Mouse (Mus musculus) CH12.LX (cell line): Measurements from ENCODE around the gene Aox1. TPM values are rescaled to one million over a fixed set of nuclear protein-coding genes. Genes with fewer than 3 reads are reported as not detected.

Experiments
- DNase-seq: peaks from one replicate; pipeline ENCODE4 v3.0.0-alpha.2; 2013; ENCODE audit errors: extremely low read depth
- H3K27ac ChIP-seq: 2 replicates; pipeline ENCODE4 v1.5.1; 2012; ENCODE audit warnings: low read depth, mild to moderate bottlenecking, control low read depth, moderate library complexity; ENCODE audit not compliant: insufficient read depth
- H3K27me3 ChIP-seq: replicated peaks from 2 replicates; pipeline ENCODE3; 2012; ENCODE audit warnings: inconsistent platforms
- H3K36me3 ChIP-seq, 2 experiments: replicated peaks in 1 of 2; 2 replicates each; pipeline versions ENCODE3 to v1.6.1; 2012; ENCODE audit warnings: inconsistent platforms in 1 of 2, low read length in 1 of 2, mild to moderate bottlenecking in 1 of 2, mixed read lengths in 1 of 2, moderate library complexity in 1 of 2; ENCODE audit not compliant: control insufficient read depth in 1 of 2, insufficient read depth in 1 of 2
- H3K4me1 ChIP-seq, 2 experiments: 2 replicates each; pipeline ENCODE4 v1.6.1; 2012; ENCODE audit warnings: inconsistent platforms in 1 of 2, moderate library complexity in 1 of 2; ENCODE audit not compliant: insufficient read depth in 2 of 2, control insufficient read depth in 1 of 2
- H3K4me2 ChIP-seq: 2 replicates; pipeline ENCODE4 v1.6.1; 2012; ENCODE audit warnings: low read depth, mild to moderate bottlenecking, control low read depth; ENCODE audit not compliant: poor library complexity, insufficient read depth, severe bottlenecking
- H3K4me3 ChIP-seq, 3 experiments: fragments of 150-350 bp in 1 of 3; sonication (generic) in 1 of 3; replicated peaks in 1 of 3; 2 replicates each; pipeline versions ENCODE3 to v1.5.1; 2011 to 2012; ENCODE audit warnings: low read depth in 2 of 3, low read length in 2 of 3, mild to moderate bottlenecking in 2 of 3, moderate library complexity in 2 of 3, control low read depth in 1 of 3, improper control_type of control experiment in 1 of 3, inconsistent platforms in 1 of 3, mixed read lengths in 1 of 3; ENCODE audit not compliant: poor library complexity in 1 of 3
- H3K79me2 ChIP-seq: replicated peaks from 2 replicates; pipeline ENCODE4 v1.6.1; 2012; ENCODE audit warnings: mild to moderate bottlenecking, moderate library complexity; ENCODE audit not compliant: control insufficient read depth, poor library complexity, insufficient read depth, severe bottlenecking; ENCODE audit errors: extremely low read depth
- H3K9ac ChIP-seq: 2 replicates; pipeline ENCODE4 v1.6.1; 2012; ENCODE audit warnings: low read depth, mild to moderate bottlenecking, control low read depth, moderate library complexity; ENCODE audit not compliant: insufficient read depth
- H3K9me3 ChIP-seq: replicated peaks from 2 replicates; pipeline ENCODE3; 2012; ENCODE audit warnings: low read length, inconsistent platforms, mixed read lengths
- CHD2 ChIP-seq: IDR thresholded peaks from 2 replicates; pipeline ENCODE4 v1.6.1; 2011; ENCODE audit warnings: low read length, improper control_type of control experiment
- CTCF ChIP-seq, 2 experiments: IDR thresholded peaks in 1 of 2; conservative IDR thresholded peaks in 1 of 2; 2 replicates each; pipeline ENCODE4 v1.5.1; 2011 to 2012; ENCODE audit warnings: low read depth in 2 of 2, low read length in 2 of 2, improper control_type of control experiment in 1 of 2, inconsistent platforms in 1 of 2, mild to moderate bottlenecking in 1 of 2, moderate library complexity in 1 of 2
- EP300 ChIP-seq: IDR thresholded peaks from 2 replicates; pipeline ENCODE4 v1.6.1; 2011; ENCODE audit warnings: low read length, improper control_type of control experiment
- IRF4 ChIP-seq: IDR thresholded peaks from 2 replicates; pipeline ENCODE4 v1.6.1; 2014; ENCODE audit warnings: low read depth, mild to moderate bottlenecking, inconsistent platforms, low read length, improper control_type of control experiment
- MEF2A ChIP-seq: IDR thresholded peaks from 2 replicates; pipeline ENCODE4 v1.6.1; 2014; ENCODE audit warnings: low read depth, mild to moderate bottlenecking, inconsistent platforms, low read length, improper control_type of control experiment, borderline replicate concordance
- MYC ChIP-seq: IDR thresholded peaks from 2 replicates; pipeline ENCODE4 v1.6.1; 2011; ENCODE audit warnings: low read depth, mild to moderate bottlenecking, improper control_type of control experiment, low read length
- POLR2AphosphoS2 ChIP-seq: IDR thresholded peaks from 2 replicates; pipeline ENCODE4 v1.6.1; 2011; ENCODE audit warnings: low read depth, low read length, improper control_type of control experiment
- RAD21 ChIP-seq: IDR thresholded peaks from 2 replicates; pipeline ENCODE4 v1.6.1; 2011; ENCODE audit warnings: low read depth, mild to moderate bottlenecking, low read length, improper control_type of control experiment, moderate library complexity
- RCOR1 ChIP-seq: conservative IDR thresholded peaks from 2 replicates; pipeline ENCODE4 v1.6.1; 2012; ENCODE audit warnings: low read depth, mild to moderate bottlenecking, inconsistent platforms, low read length, improper control_type of control experiment
- SIN3A ChIP-seq: IDR thresholded peaks from 2 replicates; pipeline ENCODE4 v1.6.1; 2012; ENCODE audit warnings: low read length, improper control_type of control experiment, inconsistent platforms
- SMC3 ChIP-seq: IDR thresholded peaks from 2 replicates; pipeline ENCODE4 v1.6.1; 2011; ENCODE audit warnings: low read depth, low read length, improper control_type of control experiment
- USF1 ChIP-seq: IDR thresholded peaks from 2 replicates; pipeline ENCODE4 v1.6.1; 2014; ENCODE audit warnings: low read depth, mild to moderate bottlenecking, inconsistent platforms, low read length, improper control_type of control experiment
- ZC3H11A ChIP-seq: IDR thresholded peaks from 2 replicates; pipeline ENCODE4 v1.6.1; 2012; ENCODE audit warnings: low read depth, mild to moderate bottlenecking, inconsistent platforms, low read length, improper control_type of control experiment
- ZNF384 ChIP-seq: IDR thresholded peaks from 2 replicates; pipeline ENCODE4 v1.6.1; 2012; ENCODE audit warnings: low read depth, low read length, improper control_type of control experiment, inconsistent platforms
- dilution Hi-C: fragments of 300-500 bp; cut with MboI; formaldehyde crosslinking; loops from 2 replicates; pipeline ENCODE4 v1.14.3; 2020; ENCODE audit warnings: low sequenced_read_pairs; ENCODE audit not compliant: extremely low pct_unique_long_range_greater_than_20kb, extremely low pct_ligation_motif_present
- in situ Hi-C: fragments of 300-500 bp; cut with MboI; formaldehyde crosslinking; loops from 3 replicates; pipeline ENCODE4 v1.14.3; 2019; ENCODE audit warnings: low sequenced_read_pairs, low pct_ligation_motif_present, low pct_unique_long_range_greater_than_20kb, mixed read lengths
- polyA plus RNA-seq: library from polyadenylated mRNA; unstranded; fragments of >175 nt; gene quantifications from 2 replicates; pipeline ENCODE4 v1.2.1, GENCODE M21; 2012; ENCODE audit warnings: low read depth; ENCODE audit not compliant: insufficient read length
- total RNA-seq, 2 experiments: library from RNA; depleted of rRNA; stranded (reverse); fragments of 300-350 nt in 1 of 2; fragments of >200 nt in 1 of 2; gene quantifications; 2 replicates each; pipeline ENCODE4 v1.2.3; 2012 to 2014

Gene Aox1
- total and polyA plus RNA-seq, 3 experiments, result 0.15 to 0.40 TPM; not detected in 1

DNA sequence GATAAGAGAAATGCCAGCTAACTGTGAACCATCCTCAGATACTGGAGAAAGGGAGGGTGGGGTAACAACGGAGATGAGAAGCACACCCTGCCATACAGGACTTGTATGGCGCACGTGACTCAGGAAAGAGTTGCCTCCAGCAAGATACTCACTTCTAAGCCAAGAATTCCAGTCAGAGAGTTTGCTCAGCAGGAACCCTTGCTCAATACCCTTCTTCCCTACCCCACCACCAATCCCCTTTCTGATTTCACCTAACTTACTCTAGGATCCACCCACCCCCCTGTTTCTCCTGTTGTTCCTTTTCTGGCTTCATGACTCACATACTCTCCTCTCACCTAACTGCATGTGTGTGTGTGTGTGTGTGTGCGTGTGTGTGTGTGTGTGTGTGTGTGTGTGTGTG is 81.6 kb downstream of the Aox1 start:
- in situ Hi-C loops, result no loop called here
- no peak for DNase-seq
- H3K9me3 ChIP-seq, result peaks cover 8% of the 10 kb centered on the region
- H3K79me2 ChIP-seq, result no peaks in the 10 kb centered on the region
- H3K9ac ChIP-seq, result no peak overlapping the region
- no peak overlapping the region for H3K4me2 ChIP-seq
- H3K27ac ChIP-seq, result no peak overlapping the region
- H3K36me3 ChIP-seq, result no peaks in the 10 kb centered on the region
- no peaks in the 10 kb centered on the region for H3K27me3 ChIP-seq
- no peak for TF ChIP-seq CHD2
- TF ChIP-seq RAD21, result no peak
- no peak for TF ChIP-seq SIN3A
- no peak for TF ChIP-seq EP300
- TF ChIP-seq MEF2A, result no peak
- TF ChIP-seq SMC3, result no peak
- TF ChIP-seq ZNF384, result no peak
- no peak for TF ChIP-seq USF1
- dilution Hi-C loops, result no loop called here
- peaks cover 0 to 10% of the 10 kb centered on the region in 2 experiments; a peak in 2 of 4 replicates for H3K4me1 ChIP-seq
- no peak overlapping the region for H3K4me3 ChIP-seq

DNA sequence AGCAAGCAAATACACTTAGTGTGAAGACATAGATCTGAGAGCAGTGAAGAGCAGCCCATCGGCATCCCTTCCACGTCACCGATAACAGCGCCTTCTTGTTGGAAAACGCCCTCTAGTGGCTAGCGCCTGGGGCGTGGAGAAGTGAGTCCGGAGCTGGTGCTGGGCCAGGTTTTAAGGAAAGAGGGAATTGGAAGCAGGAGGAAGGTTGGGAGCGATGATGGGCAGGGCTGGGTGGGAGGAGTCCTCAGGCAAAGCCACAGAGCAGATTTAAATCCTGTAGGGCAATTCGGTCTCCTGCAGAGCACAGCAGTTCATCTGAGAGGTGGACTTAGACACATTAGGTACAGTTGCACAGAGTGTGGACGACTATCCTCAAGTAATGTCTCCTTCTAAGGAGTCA is 83.1 kb downstream of the Aox1 start, which contains the start of gene Aox3:
TSS of gene Aox3 (plus strand) at position 251 of the 400 bp plus-strand sequence.
- H3K9ac ChIP-seq, result no peak within 1 kb of the TSS
- peaks cover 0 to 10% of the 10 kb centered on the region in 2 experiments; a peak in 2 of 4 replicates for H3K4me1 ChIP-seq
- peak; percentile 34 for DNase-seq
- H3K4me3 ChIP-seq, result no peak within 1 kb of the TSS
- no peaks in the 10 kb centered on the region for H3K36me3 ChIP-seq
- no peaks in the 10 kb centered on the region for H3K79me2 ChIP-seq
- peak within 1 kb of the TSS; percentile 63; the same call in 1 of the 2 replicates for H3K4me2 ChIP-seq
- in situ Hi-C loops, result no loop called here
- TF ChIP-seq RCOR1 (no peak), ZNF384 (no peak), POLR2AphosphoS2 (no peak), SMC3 (peak; percentile 65), CTCF (conservative IDR thresholded peaks at IDR 0.05 in 1 of 2, IDR thresholded peaks at IDR 0.05 in 1 of 2; ENCODE audit: low read depth in 2 of 2, low read length in 2 of 2) (peak in 1 of 2 experiments; percentile 71; a peak in 2 of 4 replicates), MYC (no peak), RAD21 (peak; percentile 47), ZC3H11A (no peak), IRF4 (no peak), MEF2A (no peak)
- TF ChIP-seq, all 38 proteins: peak for 3
- H3K27me3 ChIP-seq, result no peaks in the 10 kb centered on the region
- H3K27ac ChIP-seq, result no peak within 1 kb of the TSS
- H3K9me3 ChIP-seq, result peaks cover 8% of the 10 kb centered on the region
- dilution Hi-C loops, result no loop called here
